Mouse (Mus musculus): Measurements from ENCODE around the gene Slc16a5. TPM values are rescaled to one million over a fixed set of nuclear protein-coding genes. Genes with fewer than 3 reads are reported as not detected.
"Not testable (repeated sequence)": the region's sequence is repeated elsewhere in the genome, so short reads cannot be mapped to it uniquely, and the experiment has no call there.

Slc16a5 gene
- polyA plus RNA-seq, 1 experiment from 2014 or later = 0.15 TPM

- H3K4me2 ChIP-seq (ENCODE audit: low read depth, low read length) = no peak overlapping the region
- ATAC-seq (ENCODE audit: low read depth) = no peak
- H3K9ac ChIP-seq (replicated peaks; ENCODE audit: low read depth, low read length) = no peak overlapping the region
- no peaks in the 10 kb centered on the region for H3K27me3 ChIP-seq (ENCODE audit: control insufficient read depth, insufficient read depth, low read length)
- 67% methylated on average over 4 of the region's 4 CpGs for WGBS
- no peaks in the 10 kb centered on the region for H3K4me1 ChIP-seq (ENCODE audit: control insufficient read depth, insufficient read depth, low read length)
- H3K36me3 ChIP-seq (ENCODE audit: control insufficient read depth, insufficient read depth, low read length) = no peaks in the 10 kb centered on the region
- H3K27ac ChIP-seq (ENCODE audit: low read depth, low read length) = no peak overlapping the region
- H3K9me3 ChIP-seq (ENCODE audit: control insufficient read depth, low read length) = no peaks in the 10 kb centered on the region
- no peak overlapping the region for H3K4me3 ChIP-seq (ENCODE audit: low read depth, low read length)
These were observed 9.0 kb upstream of the Slc16a5 start for GRCm38 (mm10) chr11:115453306-115453705.

- H3K4me1 ChIP-seq (ENCODE audit: control insufficient read depth, insufficient read depth, low read length); H3K9me3 ChIP-seq (ENCODE audit: control insufficient read depth, low read length); H3K27ac ChIP-seq (ENCODE audit: low read depth, low read length); H3K4me3 ChIP-seq (ENCODE audit: low read depth, low read length); H3K36me3 ChIP-seq (ENCODE audit: control insufficient read depth, insufficient read depth, low read length); ATAC-seq (ENCODE audit: low read depth); H3K27me3 ChIP-seq (ENCODE audit: control insufficient read depth, insufficient read depth, low read length); H3K9ac ChIP-seq (replicated peaks; ENCODE audit: low read depth, low read length); H3K4me2 ChIP-seq (ENCODE audit: low read depth, low read length): not testable (repeated sequence)
- 82% methylated on average over 6 of the region's 6 CpGs for WGBS
These were observed 7.5 kb upstream of the Slc16a5 start for GRCm38 (mm10) chr11:115454822-115455221.

GRCm38 (mm10) chr11:115455619-115456018, 6.7 kb upstream of the Slc16a5 start:
- H3K9me3 ChIP-seq (ENCODE audit: control insufficient read depth, low read length) = no peaks in the 10 kb centered on the region
- no peak for ATAC-seq (ENCODE audit: low read depth)
- H3K27me3 ChIP-seq (ENCODE audit: control insufficient read depth, insufficient read depth, low read length) = no peaks in the 10 kb centered on the region

GRCm38 (mm10) chr11:115456182-115456581, 6.1 kb upstream of the Slc16a5 start:
- Histone ChIP-seq H3K4me3 (ENCODE audit: low read depth, low read length) (no peak overlapping the region), H3K4me2 (ENCODE audit: low read depth, low read length) (no peak overlapping the region), H3K27me3 (ENCODE audit: control insufficient read depth, insufficient read depth, low read length) (no peaks in the 10 kb centered on the region), H3K36me3 (ENCODE audit: control insufficient read depth, insufficient read depth, low read length) (no peaks in the 10 kb centered on the region), H3K9ac (replicated peaks; ENCODE audit: low read depth, low read length) (no peak overlapping the region), H3K4me1 (ENCODE audit: control insufficient read depth, insufficient read depth, low read length) (no peaks in the 10 kb centered on the region), H3K9me3 (ENCODE audit: control insufficient read depth, low read length) (no peaks in the 10 kb centered on the region), H3K27ac (ENCODE audit: low read depth, low read length) (no peak overlapping the region)
- no peak for ATAC-seq (ENCODE audit: low read depth)
- WGBS = 93% methylated on average over 5 of the region's 5 CpGs

More at GRCm38 (mm10) chr11:115455619-115456018, 6.7 kb upstream of the Slc16a5 start:
- Histone ChIP-seq H3K4me3 (ENCODE audit: low read depth, low read length) (no peak overlapping the region), H3K9ac (replicated peaks; ENCODE audit: low read depth, low read length) (no peak overlapping the region), H3K4me1 (ENCODE audit: control insufficient read depth, insufficient read depth, low read length) (no peaks in the 10 kb centered on the region), H3K36me3 (ENCODE audit: control insufficient read depth, insufficient read depth, low read length) (no peaks in the 10 kb centered on the region), H3K27ac (ENCODE audit: low read depth, low read length) (no peak overlapping the region), H3K4me2 (ENCODE audit: low read depth, low read length) (no peak overlapping the region)
- WGBS = 84% methylated on average over 15 of the region's 15 CpGs

GRCm38 (mm10) chr11:115457405-115457804, 4.9 kb upstream of the Slc16a5 start:
- H3K27me3 ChIP-seq (ENCODE audit: control insufficient read depth, insufficient read depth, low read length) = no peaks in the 10 kb centered on the region
- 47% methylated on average over 6 of the region's 6 CpGs for WGBS
- H3K4me2 ChIP-seq (ENCODE audit: low read depth, low read length) = no peak overlapping the region
- no peak overlapping the region for H3K27ac ChIP-seq (ENCODE audit: low read depth, low read length)
- ATAC-seq (ENCODE audit: low read depth) = no peak
- no peaks in the 10 kb centered on the region for H3K36me3 ChIP-seq (ENCODE audit: control insufficient read depth, insufficient read depth, low read length)
- no peaks in the 10 kb centered on the region for H3K4me1 ChIP-seq (ENCODE audit: control insufficient read depth, insufficient read depth, low read length)
- no peak overlapping the region for H3K4me3 ChIP-seq (ENCODE audit: low read depth, low read length)
- H3K9me3 ChIP-seq (ENCODE audit: control insufficient read depth, low read length) = no peaks in the 10 kb centered on the region
- no peak overlapping the region for H3K9ac ChIP-seq (replicated peaks; ENCODE audit: low read depth, low read length)

- H3K27me3 ChIP-seq (ENCODE audit: control insufficient read depth, insufficient read depth, low read length) = no peaks in the 10 kb centered on the region
- no peak overlapping the region for H3K4me2 ChIP-seq (ENCODE audit: low read depth, low read length)
- ATAC-seq (ENCODE audit: low read depth) = no peak
- H3K36me3 ChIP-seq (ENCODE audit: control insufficient read depth, insufficient read depth, low read length) = no peaks in the 10 kb centered on the region
- H3K9me3 ChIP-seq (ENCODE audit: control insufficient read depth, low read length) = no peaks in the 10 kb centered on the region
- H3K27ac ChIP-seq (ENCODE audit: low read depth, low read length) = no peak overlapping the region
- no peak overlapping the region for H3K9ac ChIP-seq (replicated peaks; ENCODE audit: low read depth, low read length)
- WGBS = 25% methylated on average over 8 of the region's 8 CpGs
- no peak overlapping the region for H3K4me3 ChIP-seq (ENCODE audit: low read depth, low read length)
- H3K4me1 ChIP-seq (ENCODE audit: control insufficient read depth, insufficient read depth, low read length) = no peaks in the 10 kb centered on the region
These were observed 1.3 kb upstream of the Slc16a5 start for GRCm38 (mm10) chr11:115460976-115461375.

GRCm38 (mm10) chr11:115461846-115462242, 430 bp upstream of the Slc16a5 start:
- no peaks in the 10 kb centered on the region for H3K27me3 ChIP-seq (ENCODE audit: control insufficient read depth, insufficient read depth, low read length)
- no peak for ATAC-seq (ENCODE audit: low read depth)
- H3K4me1 ChIP-seq (ENCODE audit: control insufficient read depth, insufficient read depth, low read length) = no peaks in the 10 kb centered on the region
- H3K4me3 ChIP-seq (ENCODE audit: low read depth, low read length) = no peak overlapping the region
- H3K36me3 ChIP-seq (ENCODE audit: control insufficient read depth, insufficient read depth, low read length) = no peaks in the 10 kb centered on the region
- WGBS = 76% methylated on average over 5 of the region's 5 CpGs
- no peak overlapping the region for H3K27ac ChIP-seq (ENCODE audit: low read depth, low read length)
- no peak overlapping the region for H3K9ac ChIP-seq (replicated peaks; ENCODE audit: low read depth, low read length)
- no peaks in the 10 kb centered on the region for H3K9me3 ChIP-seq (ENCODE audit: control insufficient read depth, low read length)
- H3K4me2 ChIP-seq (ENCODE audit: low read depth, low read length) = no peak overlapping the region

- Histone ChIP-seq H3K4me2 (ENCODE audit: low read depth, low read length) (no peak overlapping the region), H3K27me3 (ENCODE audit: control insufficient read depth, insufficient read depth, low read length) (no peaks in the 10 kb centered on the region), H3K36me3 (ENCODE audit: control insufficient read depth, insufficient read depth, low read length) (no peaks in the 10 kb centered on the region), H3K9ac (replicated peaks; ENCODE audit: low read depth, low read length) (no peak overlapping the region), H3K9me3 (ENCODE audit: control insufficient read depth, low read length) (no peaks in the 10 kb centered on the region), H3K27ac (ENCODE audit: low read depth, low read length) (no peak overlapping the region), H3K4me3 (ENCODE audit: low read depth, low read length) (no peak overlapping the region), H3K4me1 (ENCODE audit: control insufficient read depth, insufficient read depth, low read length) (no peaks in the 10 kb centered on the region)
- ATAC-seq (ENCODE audit: low read depth) = no peak
- 75% methylated on average over 11 of the region's 11 CpGs for WGBS
These were observed 1.1 kb downstream of the Slc16a5 start for GRCm38 (mm10) chr11:115463397-115463796.

- H3K9ac ChIP-seq (replicated peaks; ENCODE audit: low read depth, low read length) = no peak overlapping the region
- no peaks in the 10 kb centered on the region for H3K27me3 ChIP-seq (ENCODE audit: control insufficient read depth, insufficient read depth, low read length)
- ATAC-seq (ENCODE audit: low read depth) = no peak
- no peak overlapping the region for H3K27ac ChIP-seq (ENCODE audit: low read depth, low read length)
- no peak overlapping the region for H3K4me2 ChIP-seq (ENCODE audit: low read depth, low read length)
- WGBS = 94% methylated on average over 8 of the region's 8 CpGs
- H3K9me3 ChIP-seq (ENCODE audit: control insufficient read depth, low read length) = no peaks in the 10 kb centered on the region
- no peaks in the 10 kb centered on the region for H3K36me3 ChIP-seq (ENCODE audit: control insufficient read depth, insufficient read depth, low read length)
- H3K4me1 ChIP-seq (ENCODE audit: control insufficient read depth, insufficient read depth, low read length) = no peaks in the 10 kb centered on the region
- no peak overlapping the region for H3K4me3 ChIP-seq (ENCODE audit: low read depth, low read length)
These were observed 2.6 kb downstream of the Slc16a5 start for GRCm38 (mm10) chr11:115464851-115465250.

- Histone ChIP-seq H3K4me1 (ENCODE audit: control insufficient read depth, insufficient read depth, low read length) (no peaks in the 10 kb centered on the region), H3K9me3 (ENCODE audit: control insufficient read depth, low read length) (no peaks in the 10 kb centered on the region), H3K36me3 (ENCODE audit: control insufficient read depth, insufficient read depth, low read length) (no peaks in the 10 kb centered on the region), H3K9ac (replicated peaks; ENCODE audit: low read depth, low read length) (no peak overlapping the region), H3K27me3 (ENCODE audit: control insufficient read depth, insufficient read depth, low read length) (no peaks in the 10 kb centered on the region), H3K27ac (ENCODE audit: low read depth, low read length) (no peak overlapping the region), H3K4me3 (ENCODE audit: low read depth, low read length) (no peak overlapping the region), H3K4me2 (ENCODE audit: low read depth, low read length) (no peak overlapping the region)
- WGBS = 56% methylated on average over 4 of the region's 4 CpGs
- ATAC-seq (ENCODE audit: low read depth) = no peak
These were observed 4.9 kb downstream of the Slc16a5 start for GRCm38 (mm10) chr11:115467217-115467618.
